Mouse (Mus musculus): ENCODE results near the gene Ccser2. TPM values are rescaled to one million over a fixed set of nuclear protein-coding genes. Genes with fewer than 3 reads are reported as not detected.
"Not testable (repeated sequence)": the region's sequence is repeated elsewhere in the genome, so short reads cannot be mapped to it uniquely, and the experiment has no call there.

Ccser2 gene
- polyA plus RNA-seq (2015; fragmentation: Nextera tagmentation; extraction: Ambion mirVana) = 39.3 and 40.9 TPM in 2 replicates

GRCm38 (mm10) chr14:36968628-36969147 lies at the start of gene Ccser2:
TSS of gene Ccser2 (minus strand) at chr14:36968777.
- Histone ChIP-seq H3K4me1 (replicated peaks; ENCODE audit: control insufficient read depth, insufficient read depth, low read length) (peaks cover 7% of the 10 kb centered on the region), H3K9ac (ENCODE audit: low read length) (peak within 1 kb of the TSS; percentile 91), H3K4me3 (ENCODE audit: low read length) (peak within 1 kb of the TSS; percentile 93), H3K4me2 (ENCODE audit: low read depth, low read length) (peak within 1 kb of the TSS; percentile 69), H3K9me3 (ENCODE audit: control insufficient read depth, low read length) (no peaks in the 10 kb centered on the region), H3K27me3 (ENCODE audit: control insufficient read depth, insufficient read depth, low read depth, low read length) (no peaks in the 10 kb centered on the region), H3K27ac (ENCODE audit: low read length) (peak within 1 kb of the TSS; percentile 86), H3K36me3 (ENCODE audit: control insufficient read depth, insufficient read depth, low read length) (no peaks in the 10 kb centered on the region)
- ATAC-seq (ENCODE audit: low read depth) = peak; percentile 100
- 2% methylated on average over 38 of the region's 39 CpGs for WGBS

GRCm38 (mm10) chr14:37015894-37016293 lies 47.3 kb upstream of the Ccser2 start:
- no peak for ATAC-seq (ENCODE audit: low read depth)
- Histone ChIP-seq H3K4me1 (replicated peaks; ENCODE audit: control insufficient read depth, insufficient read depth, low read length) (no peaks in the 10 kb centered on the region), H3K27me3 (ENCODE audit: control insufficient read depth, insufficient read depth, low read depth, low read length) (no peaks in the 10 kb centered on the region), H3K36me3 (ENCODE audit: control insufficient read depth, insufficient read depth, low read length) (no peaks in the 10 kb centered on the region), H3K4me2 (ENCODE audit: low read depth, low read length) (no peak overlapping the region), H3K9ac (ENCODE audit: low read length) (no peak overlapping the region), H3K4me3 (ENCODE audit: low read length) (no peak overlapping the region), H3K9me3 (ENCODE audit: control insufficient read depth, low read length) (no peaks in the 10 kb centered on the region), H3K27ac (ENCODE audit: low read length) (no peak overlapping the region)
- 29% methylated on average over 5 of the region's 5 CpGs for WGBS

GRCm38 (mm10) chr14:37013644-37014043 lies 45.1 kb upstream of the Ccser2 start:
- no peaks in the 10 kb centered on the region for H3K27me3 ChIP-seq (ENCODE audit: control insufficient read depth, insufficient read depth, low read depth, low read length)
- no peak for ATAC-seq (ENCODE audit: low read depth)
- H3K4me1 ChIP-seq (replicated peaks; ENCODE audit: control insufficient read depth, insufficient read depth, low read length) = no peaks in the 10 kb centered on the region
- no peak overlapping the region for H3K27ac ChIP-seq (ENCODE audit: low read length)
- H3K4me2 ChIP-seq (ENCODE audit: low read depth, low read length) = no peak overlapping the region
- H3K36me3 ChIP-seq (ENCODE audit: control insufficient read depth, insufficient read depth, low read length) = no peaks in the 10 kb centered on the region
- 57% methylated on average over 3 of the region's 3 CpGs for WGBS
- H3K4me3 ChIP-seq (ENCODE audit: low read length) = no peak overlapping the region
- H3K9me3 ChIP-seq (ENCODE audit: control insufficient read depth, low read length) = no peaks in the 10 kb centered on the region
- no peak overlapping the region for H3K9ac ChIP-seq (ENCODE audit: low read length)

- H3K9ac ChIP-seq (ENCODE audit: low read length) = no peak overlapping the region
- no peaks in the 10 kb centered on the region for H3K4me1 ChIP-seq (replicated peaks; ENCODE audit: control insufficient read depth, insufficient read depth, low read length)
- H3K27ac ChIP-seq (ENCODE audit: low read length) = no peak overlapping the region
- H3K36me3 ChIP-seq (ENCODE audit: control insufficient read depth, insufficient read depth, low read length) = no peaks in the 10 kb centered on the region
- no peak for ATAC-seq (ENCODE audit: low read depth)
- no peak overlapping the region for H3K4me2 ChIP-seq (ENCODE audit: low read depth, low read length)
- 77% methylated on average over 2 of the region's 2 CpGs for WGBS
- no peaks in the 10 kb centered on the region for H3K9me3 ChIP-seq (ENCODE audit: control insufficient read depth, low read length)
- no peaks in the 10 kb centered on the region for H3K27me3 ChIP-seq (ENCODE audit: control insufficient read depth, insufficient read depth, low read depth, low read length)
- H3K4me3 ChIP-seq (ENCODE audit: low read length) = no peak overlapping the region
These were observed 41.1 kb upstream of the Ccser2 start for GRCm38 (mm10) chr14:37009686-37010085.

- Histone ChIP-seq H3K4me2 (ENCODE audit: low read depth, low read length) (no peak overlapping the region), H3K9ac (ENCODE audit: low read length) (no peak overlapping the region), H3K27ac (ENCODE audit: low read length) (no peak overlapping the region), H3K36me3 (ENCODE audit: control insufficient read depth, insufficient read depth, low read length) (no peaks in the 10 kb centered on the region), H3K4me3 (ENCODE audit: low read length) (no peak overlapping the region), H3K27me3 (ENCODE audit: control insufficient read depth, insufficient read depth, low read depth, low read length) (no peaks in the 10 kb centered on the region), H3K4me1 (replicated peaks; ENCODE audit: control insufficient read depth, insufficient read depth, low read length) (no peaks in the 10 kb centered on the region), H3K9me3 (ENCODE audit: control insufficient read depth, low read length) (no peaks in the 10 kb centered on the region)
- ATAC-seq (ENCODE audit: low read depth) = no peak
- WGBS = 71% methylated on average over 8 of the region's 8 CpGs
These were observed 37.9 kb upstream of the Ccser2 start for GRCm38 (mm10) chr14:37006489-37006888.

GRCm38 (mm10) chr14:37005865-37006264 lies 37.3 kb upstream of the Ccser2 start:
- Histone ChIP-seq H3K4me1 (replicated peaks; ENCODE audit: control insufficient read depth, insufficient read depth, low read length) (no peaks in the 10 kb centered on the region), H3K4me3 (ENCODE audit: low read length) (no peak overlapping the region), H3K27ac (ENCODE audit: low read length) (no peak overlapping the region), H3K27me3 (ENCODE audit: control insufficient read depth, insufficient read depth, low read depth, low read length) (no peaks in the 10 kb centered on the region), H3K4me2 (ENCODE audit: low read depth, low read length) (no peak overlapping the region), H3K36me3 (ENCODE audit: control insufficient read depth, insufficient read depth, low read length) (no peaks in the 10 kb centered on the region), H3K9me3 (ENCODE audit: control insufficient read depth, low read length) (no peaks in the 10 kb centered on the region), H3K9ac (ENCODE audit: low read length) (no peak overlapping the region)
- no peak for ATAC-seq (ENCODE audit: low read depth)
- WGBS = 10% methylated on average over 3 of the region's 3 CpGs

- H3K27ac ChIP-seq (ENCODE audit: low read length) = no peak overlapping the region
- no peaks in the 10 kb centered on the region for H3K27me3 ChIP-seq (ENCODE audit: control insufficient read depth, insufficient read depth, low read depth, low read length)
- no peaks in the 10 kb centered on the region for H3K9me3 ChIP-seq (ENCODE audit: control insufficient read depth, low read length)
- ATAC-seq (ENCODE audit: low read depth) = no peak
- H3K4me2 ChIP-seq (ENCODE audit: low read depth, low read length) = no peak overlapping the region
- no peak overlapping the region for H3K9ac ChIP-seq (ENCODE audit: low read length)
- H3K4me1 ChIP-seq (replicated peaks; ENCODE audit: control insufficient read depth, insufficient read depth, low read length) = no peaks in the 10 kb centered on the region
- H3K36me3 ChIP-seq (ENCODE audit: control insufficient read depth, insufficient read depth, low read length) = no peaks in the 10 kb centered on the region
- WGBS = 67% methylated on average over 8 of the region's 8 CpGs
- H3K4me3 ChIP-seq (ENCODE audit: low read length) = no peak overlapping the region
These were observed 35.0 kb upstream of the Ccser2 start for GRCm38 (mm10) chr14:37003431-37004095.

- Histone ChIP-seq H3K9me3 (ENCODE audit: control insufficient read depth, low read length) (no peaks in the 10 kb centered on the region), H3K4me1 (replicated peaks; ENCODE audit: control insufficient read depth, insufficient read depth, low read length) (no peaks in the 10 kb centered on the region), H3K27me3 (ENCODE audit: control insufficient read depth, insufficient read depth, low read depth, low read length) (no peaks in the 10 kb centered on the region), H3K4me3 (ENCODE audit: low read length) (no peak overlapping the region), H3K36me3 (ENCODE audit: control insufficient read depth, insufficient read depth, low read length) (no peaks in the 10 kb centered on the region), H3K9ac (ENCODE audit: low read length) (no peak overlapping the region), H3K4me2 (ENCODE audit: low read depth, low read length) (no peak overlapping the region), H3K27ac (ENCODE audit: low read length) (no peak overlapping the region)
- ATAC-seq (ENCODE audit: low read depth) = no peak
- WGBS = 60% methylated on average over 2 of the region's 2 CpGs
These were observed 34.3 kb upstream of the Ccser2 start for GRCm38 (mm10) chr14:37002852-37003251.

- not testable (repeated sequence) for ATAC-seq (ENCODE audit: low read depth); H3K4me2 ChIP-seq (ENCODE audit: low read depth, low read length)
- 63% methylated on average over 6 of the region's 6 CpGs for WGBS
These were observed 32.2 kb upstream of the Ccser2 start for GRCm38 (mm10) chr14:37000780-37001179.

More at GRCm38 (mm10) chr14:37000780-37001179, 32.2 kb upstream of the Ccser2 start:
- H3K9me3 ChIP-seq (ENCODE audit: control insufficient read depth, low read length); H3K27ac ChIP-seq (ENCODE audit: low read length); H3K36me3 ChIP-seq (ENCODE audit: control insufficient read depth, insufficient read depth, low read length); H3K4me3 ChIP-seq (ENCODE audit: low read length); H3K9ac ChIP-seq (ENCODE audit: low read length); H3K4me1 ChIP-seq (replicated peaks; ENCODE audit: control insufficient read depth, insufficient read depth, low read length); H3K27me3 ChIP-seq (ENCODE audit: control insufficient read depth, insufficient read depth, low read depth, low read length): not testable (repeated sequence)

All from lung, embryonic 16.5 days (tissue).